Mouse (Mus musculus): ENCODE results near the gene Tmem63a. TPM values are rescaled to one million over a fixed set of nuclear protein-coding genes. Genes with fewer than 3 reads are reported as not detected.

Tmem63a gene
- polyA plus RNA-seq, 1 experiment from 2014 or later, result 8.0 TPM

DNA sequence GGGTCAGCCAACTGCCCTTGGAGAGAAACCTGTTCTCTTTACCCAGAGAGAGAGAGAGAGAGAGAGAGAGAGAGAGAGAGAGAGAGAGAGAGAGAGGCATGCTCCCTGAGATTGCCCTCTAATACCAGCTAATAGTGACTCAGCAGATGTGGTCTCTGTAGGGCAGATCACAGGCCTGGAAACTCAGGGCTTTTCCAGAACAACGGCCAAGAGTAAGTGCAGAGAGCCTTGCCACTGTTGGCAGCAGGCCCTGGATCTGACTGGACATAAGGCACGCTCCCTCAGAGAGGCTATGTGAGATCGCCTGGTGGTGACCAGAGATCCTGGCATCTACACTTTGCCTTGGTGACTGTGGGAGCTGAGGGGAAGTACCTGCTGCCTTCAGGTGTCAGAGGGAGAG, 67.6 kb downstream of the Tmem63a start:
- H3K9me3 ChIP-seq (replicated peaks), result no peaks in the 10 kb centered on the region
- H3K4me2 ChIP-seq, result no peak overlapping the region
- ATAC-seq (ENCODE audit: insufficient read depth), result no peak
- no peak overlapping the region for H3K4me3 ChIP-seq (replicated peaks)
- no peaks in the 10 kb centered on the region for H3K36me3 ChIP-seq (replicated peaks)
- 49% methylated on average over 3 of the region's 3 CpGs for WGBS (ENCODE audit: insufficient replicate concordance)
- H3K27me3 ChIP-seq, result peaks cover 17% of the 10 kb centered on the region
- no peak overlapping the region for H3K9ac ChIP-seq
- peaks cover 8% of the 10 kb centered on the region; the same call in 1 of the 2 replicates for H3K4me1 ChIP-seq (replicated peaks)
- no peak overlapping the region for H3K27ac ChIP-seq (replicated peaks)

- peaks cover 23% of the 10 kb centered on the region for H3K27me3 ChIP-seq
- no peak overlapping the region for H3K9ac ChIP-seq
- no peaks in the 10 kb centered on the region for H3K36me3 ChIP-seq (replicated peaks)
- H3K4me2 ChIP-seq, result no peak overlapping the region
- H3K9me3 ChIP-seq (replicated peaks), result no peaks in the 10 kb centered on the region
- WGBS (ENCODE audit: insufficient replicate concordance), result 62% methylated on average over 4 of the region's 4 CpGs
- no peak overlapping the region for H3K27ac ChIP-seq (replicated peaks)
- peaks cover 5% of the 10 kb centered on the region; the same call in 1 of the 2 replicates for H3K4me1 ChIP-seq (replicated peaks)
- ATAC-seq (ENCODE audit: insufficient read depth), result no peak
- H3K4me3 ChIP-seq (replicated peaks), result no peak overlapping the region
Measured at GRCm38 (mm10) chr1:181010171-181010932, 68.2 kb downstream of the Tmem63a start.

- WGBS (ENCODE audit: insufficient replicate concordance), result 58% methylated on average over 5 of the region's 5 CpGs
- H3K27ac ChIP-seq (replicated peaks), result no peak overlapping the region
Measured at GRCm38 (mm10) chr1:181011601-181012000, 69.5 kb downstream of the Tmem63a start.

DNA sequence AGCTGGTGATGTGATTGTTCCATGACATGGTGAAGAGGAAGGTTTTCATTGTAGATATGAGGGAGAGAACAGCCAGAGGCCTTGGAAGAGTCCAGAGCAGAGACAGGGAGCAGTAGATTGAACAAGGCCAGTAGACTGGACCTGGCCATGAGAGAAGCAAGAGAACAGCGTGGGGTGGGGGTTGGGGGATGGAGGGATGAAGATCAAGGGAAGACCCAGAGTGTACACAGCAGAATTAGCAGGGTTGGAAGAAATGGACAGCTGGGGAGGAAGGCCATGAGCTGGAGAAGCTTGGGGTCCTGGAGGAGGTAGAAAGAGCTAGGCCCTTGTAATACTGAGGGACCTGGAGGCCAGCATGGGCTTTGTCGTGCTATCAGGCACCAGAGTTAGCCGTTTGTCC, 70.3 kb downstream of the Tmem63a start:
- Histone ChIP-seq H3K27me3 (peaks cover 44% of the 10 kb centered on the region), H3K4me1 (replicated peaks) (peaks cover 14% of the 10 kb centered on the region; the same call in 1 of the 2 replicates), H3K9me3 (replicated peaks) (no peaks in the 10 kb centered on the region), H3K9ac (no peak overlapping the region), H3K36me3 (replicated peaks) (no peaks in the 10 kb centered on the region), H3K4me2 (no peak overlapping the region), H3K4me3 (replicated peaks) (no peak overlapping the region), H3K27ac (replicated peaks) (no peak overlapping the region)
- no peak for ATAC-seq (ENCODE audit: insufficient read depth)
- WGBS (ENCODE audit: insufficient replicate concordance), result 54% methylated on average over 3 of the region's 3 CpGs

More at GRCm38 (mm10) chr1:181011601-181012000, 69.5 kb downstream of the Tmem63a start:
- Histone ChIP-seq H3K4me1 (replicated peaks) (peaks cover 7% of the 10 kb centered on the region; the same call in 1 of the 2 replicates), H3K4me2 (no peak overlapping the region), H3K9ac (no peak overlapping the region), H3K4me3 (replicated peaks) (no peak overlapping the region), H3K27me3 (peaks cover 36% of the 10 kb centered on the region), H3K36me3 (replicated peaks) (no peaks in the 10 kb centered on the region), H3K9me3 (replicated peaks) (no peaks in the 10 kb centered on the region)
- ATAC-seq (ENCODE audit: insufficient read depth), result no peak

DNA sequence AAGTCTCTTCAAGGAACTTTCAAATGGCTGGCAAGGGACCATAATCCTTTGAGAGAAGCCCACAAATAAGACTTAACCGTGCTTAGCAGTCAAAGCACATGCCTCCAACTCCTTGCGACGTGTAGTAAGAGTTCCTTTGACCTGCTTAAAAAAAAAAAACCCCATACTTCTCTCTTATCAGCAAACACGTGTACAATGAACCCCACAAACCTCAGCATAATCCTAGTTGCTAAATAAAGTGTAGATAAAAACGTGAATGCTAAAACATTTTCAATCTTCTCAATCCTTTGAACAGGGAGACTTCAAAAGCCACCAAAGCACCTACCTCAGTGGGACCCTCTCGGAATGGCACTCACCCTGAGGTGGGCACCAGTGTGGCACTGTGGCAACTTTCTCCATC, 71.3 kb downstream of the Tmem63a start:
- 33% methylated on average over 6 of the region's 6 CpGs for WGBS (ENCODE audit: insufficient replicate concordance)
- Histone ChIP-seq H3K36me3 (replicated peaks) (no peaks in the 10 kb centered on the region), H3K27me3 (peaks cover 54% of the 10 kb centered on the region), H3K4me2 (no peak overlapping the region), H3K27ac (replicated peaks) (no peak overlapping the region), H3K4me1 (replicated peaks) (peaks cover 14% of the 10 kb centered on the region; the same call in 1 of the 2 replicates), H3K9ac (no peak overlapping the region), H3K4me3 (replicated peaks) (no peak overlapping the region), H3K9me3 (replicated peaks) (no peaks in the 10 kb centered on the region)
- no peak for ATAC-seq (ENCODE audit: insufficient read depth)

DNA sequence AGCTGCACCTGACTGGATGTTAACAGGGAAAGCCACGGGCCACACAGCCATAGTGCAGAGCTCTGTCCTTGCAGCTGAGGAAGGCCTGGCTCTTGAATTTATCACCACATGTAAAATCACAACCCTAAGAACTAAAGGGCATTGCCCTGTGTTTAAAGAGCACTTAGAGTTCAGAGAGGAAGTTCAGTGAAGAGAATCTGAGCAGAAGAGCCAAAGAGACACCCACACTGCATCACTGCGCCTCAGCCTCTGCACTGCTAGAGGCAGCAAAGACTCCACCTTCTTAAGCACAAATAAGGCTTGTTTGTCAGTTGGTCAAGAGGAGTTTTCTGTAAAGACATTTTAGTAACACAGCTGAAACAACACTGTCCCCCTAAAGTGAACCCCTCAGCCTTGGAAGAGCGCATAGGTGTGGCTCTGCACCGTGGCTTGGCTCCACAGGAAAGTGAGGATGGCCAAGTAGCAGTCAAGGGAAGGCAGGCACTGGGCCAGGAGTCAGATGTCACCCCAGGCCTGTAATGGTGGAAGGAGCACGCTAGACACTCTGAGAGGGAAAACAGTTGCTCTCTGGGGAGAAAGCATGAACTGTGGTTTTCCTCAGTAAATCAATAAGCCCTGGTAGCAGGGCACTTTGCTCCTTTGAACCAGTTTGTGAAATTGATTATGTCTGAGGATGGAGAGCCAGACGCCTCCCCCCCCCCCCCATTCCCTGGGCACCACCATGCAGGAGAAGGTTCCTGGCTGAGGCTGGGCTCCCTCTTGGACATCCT, 72.8 kb downstream of the Tmem63a start:
- 58% methylated on average over 6 of the region's 6 CpGs for WGBS (ENCODE audit: insufficient replicate concordance)
- Histone ChIP-seq H3K27ac (replicated peaks) (peak overlapping the region; percentile 14; the same call in 1 of the 2 replicates), H3K4me3 (replicated peaks) (no peak overlapping the region), H3K36me3 (replicated peaks) (no peaks in the 10 kb centered on the region), H3K9me3 (replicated peaks) (no peaks in the 10 kb centered on the region), H3K4me2 (no peak overlapping the region), H3K9ac (no peak overlapping the region), H3K27me3 (peaks cover 62% of the 10 kb centered on the region), H3K4me1 (replicated peaks) (peaks cover 10% of the 10 kb centered on the region; the same call in 1 of the 2 replicates)
- no peak for ATAC-seq (ENCODE audit: insufficient read depth)

DNA sequence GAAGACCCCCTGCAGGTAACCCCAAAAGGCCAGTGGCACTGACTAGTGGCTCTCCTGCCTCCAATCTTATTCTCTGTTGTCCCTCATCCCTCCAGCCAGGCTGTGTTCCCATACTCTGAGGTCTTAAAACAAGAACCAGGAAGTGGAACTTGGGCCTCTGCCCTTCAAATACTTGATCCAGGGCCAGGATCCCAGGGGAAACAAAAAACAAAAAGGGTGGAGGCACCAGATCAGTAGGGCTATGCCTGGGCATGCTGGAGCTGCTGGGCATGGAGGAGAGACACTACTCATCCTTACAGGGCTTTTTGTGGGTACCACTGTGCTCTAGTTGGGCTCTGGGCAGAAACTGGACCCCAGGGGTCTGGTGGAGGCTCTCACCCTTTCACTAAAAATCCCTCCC, 73.4 kb downstream of the Tmem63a start:
- Histone ChIP-seq H3K9ac (no peak overlapping the region), H3K9me3 (replicated peaks) (no peaks in the 10 kb centered on the region), H3K4me2 (no peak overlapping the region), H3K27me3 (peaks cover 62% of the 10 kb centered on the region), H3K4me3 (replicated peaks) (no peak overlapping the region), H3K36me3 (replicated peaks) (no peaks in the 10 kb centered on the region), H3K27ac (replicated peaks) (0 out of 2 replicates have a peak overlapping the region, but pooled peaks have one; percentile 29), H3K4me1 (replicated peaks) (peaks cover 14% of the 10 kb centered on the region)
- ATAC-seq (ENCODE audit: insufficient read depth), result no peak

GRCm38 (mm10) chr1:181016045-181016444, 73.9 kb downstream of the Tmem63a start:
- H3K4me3 ChIP-seq (replicated peaks), result no peak overlapping the region
- WGBS (ENCODE audit: insufficient replicate concordance), result 53% methylated on average over 4 of the region's 4 CpGs
- ATAC-seq (ENCODE audit: insufficient read depth), result no peak
- H3K4me1 ChIP-seq (replicated peaks), result peaks cover 19% of the 10 kb centered on the region
- H3K27ac ChIP-seq (replicated peaks), result 0 out of 2 replicates have a peak overlapping the region, but pooled peaks have one; percentile 29
- no peak overlapping the region for H3K9ac ChIP-seq
- no peaks in the 10 kb centered on the region for H3K36me3 ChIP-seq (replicated peaks)
- no peaks in the 10 kb centered on the region for H3K9me3 ChIP-seq (replicated peaks)
- H3K4me2 ChIP-seq, result 0 out of 2 replicates have a peak overlapping the region, but pooled peaks have one; percentile 69
- peaks cover 62% of the 10 kb centered on the region for H3K27me3 ChIP-seq

DNA sequence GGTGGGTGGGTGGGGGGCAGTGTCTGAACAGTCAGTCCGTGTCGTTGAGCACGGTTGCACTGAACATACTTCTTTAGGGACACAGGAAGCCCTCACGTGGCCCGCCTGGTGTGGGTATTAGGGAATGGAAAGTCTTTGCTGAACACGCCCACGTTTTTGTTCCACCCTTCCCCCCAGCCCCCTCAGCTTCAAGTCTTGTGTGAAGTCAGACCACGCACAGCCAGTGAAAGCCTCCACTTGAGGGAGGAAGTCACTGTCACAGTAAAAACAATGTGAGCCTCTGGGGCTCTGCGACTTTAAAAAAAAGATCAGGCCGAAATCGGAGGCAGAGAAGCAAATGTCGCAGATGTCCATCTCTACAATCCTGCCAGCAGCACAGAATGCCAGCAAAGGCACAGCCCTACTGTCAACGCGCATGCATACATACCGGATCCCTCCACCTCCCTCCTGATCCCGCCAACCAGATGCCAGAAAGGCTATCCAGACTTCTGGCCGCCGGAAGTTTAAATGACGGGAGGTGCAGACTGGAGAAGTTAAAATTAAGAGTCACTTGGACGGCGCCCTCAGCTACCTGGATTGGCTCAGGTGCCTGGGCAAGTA, 74.5 kb downstream of the Tmem63a start:
- peak; percentile 30; the same call in 1 of the 2 replicates for ATAC-seq (ENCODE audit: insufficient read depth)
- H3K4me2 ChIP-seq, result peak overlapping the region; percentile 69
- H3K9me3 ChIP-seq (replicated peaks), result no peaks in the 10 kb centered on the region
- H3K4me1 ChIP-seq (replicated peaks), result peaks cover 25% of the 10 kb centered on the region
- H3K4me3 ChIP-seq (replicated peaks), result peak overlapping the region; percentile 43
- peak overlapping the region; percentile 4; the same call in 1 of the 2 replicates for H3K9ac ChIP-seq
- WGBS (ENCODE audit: insufficient replicate concordance), result 3% methylated on average over 21 of the region's 21 CpGs
- H3K27ac ChIP-seq (replicated peaks), result peak overlapping the region; percentile 9; the same call in 1 of the 2 replicates
- no peaks in the 10 kb centered on the region for H3K36me3 ChIP-seq (replicated peaks)
- peaks cover 62% of the 10 kb centered on the region for H3K27me3 ChIP-seq

GRCm38 (mm10) chr1:181017212-181017711, 75.1 kb downstream of the Tmem63a start:
- no peaks in the 10 kb centered on the region for H3K9me3 ChIP-seq (replicated peaks)
- 0% methylated on average over 20 of the region's 22 CpGs for WGBS (ENCODE audit: insufficient replicate concordance)
- ATAC-seq (ENCODE audit: insufficient read depth), result peak; percentile 52; the same call in 1 of the 2 replicates
- H3K9ac ChIP-seq, result peak overlapping the region; percentile 4; the same call in 1 of the 2 replicates
- H3K36me3 ChIP-seq (replicated peaks), result no peaks in the 10 kb centered on the region
- peak overlapping the region; percentile 43 for H3K4me3 ChIP-seq (replicated peaks)
- peak overlapping the region; percentile 69 for H3K4me2 ChIP-seq
- H3K4me1 ChIP-seq (replicated peaks), result peaks cover 26% of the 10 kb centered on the region
- H3K27ac ChIP-seq (replicated peaks), result 0 out of 2 replicates have a peak overlapping the region, but pooled peaks have one; percentile 48
- peaks cover 62% of the 10 kb centered on the region for H3K27me3 ChIP-seq

Measured in liver, embryonic 15.5 days (tissue).